Mouse (Mus musculus) effector memory CD4-positive, alpha-beta T cell, adult 5 months (primary cell): Measurements from ENCODE around the gene Gm2016. TPM values are rescaled to one million over a fixed set of nuclear protein-coding genes. Genes with fewer than 3 reads are reported as not detected.

Experiments used
- polyA plus RNA-seq: library from polyadenylated mRNA; unstranded; fragments of 100-300 nt; shearing (Covaris generic); gene quantifications from one replicate; pipeline ENCODE4 v1.2.1, GENCODE M21; 2017

The Gm2016 gene
- polyA plus RNA-seq, result not detected

DNA sequence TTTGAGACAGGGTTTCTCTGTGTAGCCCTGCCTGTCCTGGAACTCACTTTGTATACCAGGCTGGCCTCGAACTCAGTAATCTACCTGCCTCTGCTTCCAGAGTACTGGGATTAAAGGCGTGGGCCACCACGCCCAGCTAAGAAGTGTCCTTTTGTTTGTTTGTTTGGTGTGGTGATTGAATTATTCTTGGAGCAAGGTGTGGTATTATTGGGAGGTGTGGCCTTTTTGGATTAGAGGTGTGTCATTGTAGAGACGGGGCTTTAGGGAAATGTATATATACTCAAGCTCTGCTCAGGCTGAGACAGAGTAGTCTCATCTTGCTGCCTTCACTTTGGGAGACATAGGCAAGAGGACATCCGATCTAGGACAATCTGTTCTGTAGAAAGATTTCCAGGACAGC is at the start of gene Gm2016:
TSS of gene Gm2016 (plus strand) at position 301 of the 400 bp plus-strand sequence.

DNA sequence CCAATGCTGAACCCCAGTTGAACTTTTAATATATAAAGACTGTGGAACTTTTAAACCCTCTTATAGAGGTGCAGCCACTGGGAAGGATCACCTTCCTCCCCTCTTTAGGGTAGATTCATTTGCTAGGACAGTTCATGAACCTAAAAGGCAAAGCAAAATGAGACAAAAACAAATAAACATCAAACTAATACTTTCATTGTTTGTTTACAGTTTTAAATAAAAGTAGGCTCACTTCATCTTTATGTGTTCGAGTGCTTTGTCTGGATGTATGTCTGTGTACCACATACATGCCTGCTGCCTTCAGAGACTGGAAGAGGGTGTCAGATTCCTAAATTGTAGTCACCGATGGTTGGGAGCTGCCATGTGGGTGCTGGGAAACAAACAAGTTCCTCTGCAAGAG is 31.6 kb upstream of the Gm2016 start, which contains the start of gene Gm2001:
TSS of gene Gm2001 (minus strand) at position 101 of the 400 bp plus-strand sequence.

DNA sequence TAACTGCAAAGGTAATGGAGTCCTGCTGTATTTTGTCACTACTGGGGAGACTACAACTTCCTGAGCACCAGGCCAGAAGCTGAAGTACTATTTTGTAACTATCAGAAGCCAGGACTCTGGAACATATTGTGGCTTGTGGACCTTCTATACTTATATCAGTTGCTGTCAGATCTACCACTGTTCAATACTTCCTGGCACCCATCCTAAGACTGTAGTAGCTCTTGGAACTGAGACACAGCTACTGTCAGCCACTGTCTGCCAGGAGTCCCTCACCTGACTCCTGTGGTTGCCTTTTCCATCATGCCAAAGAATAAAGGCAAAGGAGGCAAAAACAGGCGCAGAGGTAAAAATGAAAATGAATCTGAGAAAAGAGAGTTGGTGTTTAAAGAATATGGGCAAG is 21.2 kb downstream of the Gm2016 start, which contains the start of gene Gm2022:
TSS of gene Gm2022 (plus strand) at position 301 of the 400 bp plus-strand sequence.

DNA sequence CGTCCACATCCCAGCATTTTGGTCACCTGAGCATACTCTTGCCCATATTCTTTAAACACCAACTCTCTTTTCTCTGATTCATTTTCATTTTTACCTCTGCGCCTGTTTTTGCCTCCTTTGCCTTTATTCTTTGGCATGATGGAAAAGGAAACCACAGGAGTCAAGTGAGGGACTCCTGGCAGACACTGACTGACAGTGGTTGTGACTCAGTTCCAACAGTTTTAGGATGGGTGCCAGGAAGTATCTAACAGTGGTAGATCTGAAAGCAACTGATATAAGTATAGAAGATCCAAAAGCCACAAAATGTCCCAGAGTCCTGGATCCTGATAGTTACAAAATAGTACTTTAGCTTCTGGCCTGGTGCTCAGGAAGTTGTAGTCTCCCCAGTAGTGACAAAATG is 45.8 kb downstream of the Gm2016 start, which contains the start of gene Gm2035:
TSS of gene Gm2035 (minus strand) at position 137 of the 400 bp plus-strand sequence.

Other genes with a start within 250 kb of the Gm2016 start
- not detected for gene Gm16381, start 229.5 kb upstream of the Gm2016 start, polyA plus RNA-seq
- not detected for gene Gm21319, start 98.3 kb upstream of the Gm2016 start, polyA plus RNA-seq
- not detected for gene Gm21936, start 78.6 kb upstream of the Gm2016 start, polyA plus RNA-seq
- gene BB287469, start 57.5 kb upstream of the Gm2016 start, polyA plus RNA-seq, result not detected
- gene Gm2001, start 31.7 kb upstream of the Gm2016 start, polyA plus RNA-seq, result not detected
- not detected for gene Gm2022, start 21.3 kb downstream of the Gm2016 start, polyA plus RNA-seq
- gene Gm2035, start 45.8 kb downstream of the Gm2016 start, polyA plus RNA-seq, result not detected
- gene Gm2042, start 80.0 kb downstream of the Gm2016 start, polyA plus RNA-seq, result 0.69 TPM
- not detected for gene Gm2075, start 137.8 kb downstream of the Gm2016 start, polyA plus RNA-seq
- gene Gm6803, start 144.7 kb downstream of the Gm2016 start, polyA plus RNA-seq, result not detected
- gene Gm2056, start 152.9 kb downstream of the Gm2016 start, polyA plus RNA-seq, result not detected
- gene Gm16368, start 209.6 kb downstream of the Gm2016 start, polyA plus RNA-seq, result not detected